In genomic region chr2:118551606-118552005, GRCm38 (mm10) we compare ENCODE assay signal across 24 mouse cellular contexts. TPM values are rescaled to one million over a fixed set of nuclear protein-coding genes. Genes with fewer than 3 reads are reported as not detected.
DNase-seq lines count a peak whose midpoint lies in the region; ATAC-seq and TF ChIP-seq lines count a peak whose summit lies in the region.
"Had no signal": no experiment of that assay in that cellular context is flagged by ENCODE, and none has a peak within 500 bp of the region (broad histone marks: within the 10 kb centered on the region; RNA-seq: fewer than 3 reads in every experiment).

No protein-coding gene starts in this region.

- ATAC-seq in liver, embryonic 12.5 days = no peak
- ATAC-seq: forebrain, postnatal 0 days; intestine, postnatal 0 days had no signal

- H3K4me1 ChIP-seq in kidney, adult 2 months (ENCODE audit: control insufficient read depth, insufficient read depth, low read length) = peaks cover 9% of the 10 kb centered on the region
- peaks cover 46% of the 10 kb centered on the region for H3K4me1 ChIP-seq in liver, embryonic 12.5 days

- H3K4me2 ChIP-seq in liver, embryonic 12.5 days = no peak overlapping the region
- H3K4me2 ChIP-seq: embryonic facial prominence, embryonic 15.5 days; forebrain, embryonic 12.5 days; heart, embryonic 12.5 days; hindbrain, embryonic 14.5 days; lung, embryonic 15.5 days; midbrain, embryonic 12.5 days; neural tube, embryonic 12.5 days had no signal

- DNase-seq in gastrocnemius, adult 2 months = no peak
- no peak for DNase-seq in gastrocnemius, postnatal 10 days
- peak; percentile 78 for DNase-seq in kidney, adult 2 months
- no peak for DNase-seq in kidney, postnatal 10 days
- peak; percentile 54 for DNase-seq in Muller cell, postnatal 12 days (ENCODE audit: inconsistent ontology term)
- DNase-seq in ZHBTc4 (ENCODE audit: low read depth, low spot score) = peak; percentile 46
- DNase-seq: adrenal gland, adult 8-10 months; B cell, adult 2 months; cerebellum, adult 11 months; forebrain, postnatal 0 days; gastrocnemius, postnatal 14 days; right cerebral cortex, adult 18-20 months; spleen, adult 18-20 months; thymus, postnatal 14 days had no signal

- TF ChIP-seq POLR2A in kidney, adult 2 months (IDR thresholded peaks at IDR 0.05; ENCODE audit: low read depth, low read length) = no peak

- no peaks in the 10 kb centered on the region for H3K27me3 ChIP-seq in kidney, adult 2 months (replicated peaks; ENCODE audit: control insufficient read depth, insufficient read depth, low read length)
- peaks cover 43% of the 10 kb centered on the region for H3K27me3 ChIP-seq in liver, embryonic 12.5 days (replicated peaks)
- H3K27me3 ChIP-seq: embryonic facial prominence, embryonic 15.5 days; heart, embryonic 12.5 days; lung, embryonic 15.5 days; neural tube, embryonic 12.5 days had no signal

- 0 out of 2 replicates have a peak overlapping the region, but pooled peaks have one; percentile 8 for H3K27ac ChIP-seq in gastrocnemius, adult 2 months
- no peak overlapping the region for H3K27ac ChIP-seq in kidney, adult 2 months (ENCODE audit: insufficient read depth, low read depth, low read length)
- no peak overlapping the region for H3K27ac ChIP-seq in liver, embryonic 12.5 days
- H3K27ac ChIP-seq: embryonic facial prominence, embryonic 10.5 days; embryonic facial prominence, embryonic 15.5 days; forebrain, embryonic 12.5 days; hindbrain, embryonic 14.5 days; lung, embryonic 15.5 days; midbrain, embryonic 12.5 days; neural tube, embryonic 12.5 days had no signal

- 65% methylated on average over 2 of the region's 2 CpGs for WGBS in kidney, adult 2 months
- WGBS in liver, embryonic 12.5 days (ENCODE audit: insufficient replicate concordance) = 51% methylated on average over 2 of the region's 2 CpGs

- H3K9me3 ChIP-seq in liver, embryonic 12.5 days (replicated peaks) = no peaks in the 10 kb centered on the region
- H3K9me3 ChIP-seq: embryonic facial prominence, embryonic 10.5 days; embryonic facial prominence, embryonic 15.5 days; forebrain, embryonic 12.5 days; lung, embryonic 15.5 days; midbrain, embryonic 12.5 days had no signal

- H3K9ac ChIP-seq in liver, embryonic 12.5 days = no peak overlapping the region
- H3K9ac ChIP-seq: embryonic facial prominence, embryonic 15.5 days; forebrain, embryonic 12.5 days; forebrain, postnatal 0 days; heart, embryonic 12.5 days; hindbrain, embryonic 14.5 days; lung, embryonic 15.5 days; midbrain, embryonic 12.5 days; neural tube, embryonic 12.5 days had no signal

- H3K4me3 ChIP-seq in gastrocnemius, adult 2 months = no peak overlapping the region
- H3K4me3 ChIP-seq in kidney, adult 2 months (ENCODE audit: insufficient read depth, low read depth, low read length) = no peak overlapping the region
- no peak overlapping the region for H3K4me3 ChIP-seq in liver, embryonic 12.5 days
- H3K4me3 ChIP-seq: embryonic facial prominence, embryonic 10.5 days; embryonic facial prominence, embryonic 15.5 days; forebrain, embryonic 12.5 days; heart, embryonic 12.5 days; lung, embryonic 15.5 days; midbrain, embryonic 12.5 days; neural tube, embryonic 12.5 days had no signal

- TF ChIP-seq CTCF in gastrocnemius, adult 2 months (IDR thresholded peaks at IDR 0.05) = no peak
- TF ChIP-seq CTCF in kidney, adult 2 months (conservative IDR thresholded peaks at IDR 0.05; ENCODE audit: insufficient read depth, insufficient read length, low read depth, low read length) = no peak

- intact Hi-C loops in gastrocnemius, adult 2 months (cut with DNase I) = no loop called here

- no peaks in the 10 kb centered on the region for H3K36me3 ChIP-seq in kidney, adult 2 months (ENCODE audit: control insufficient read depth, insufficient read depth, low read length)
- H3K36me3 ChIP-seq in liver, embryonic 12.5 days = no peaks in the 10 kb centered on the region
- H3K36me3 ChIP-seq: embryonic facial prominence, embryonic 10.5 days; embryonic facial prominence, embryonic 15.5 days; forebrain, embryonic 12.5 days; heart, embryonic 12.5 days; lung, embryonic 15.5 days; midbrain, embryonic 12.5 days; neural tube, embryonic 12.5 days had no signal

RNA-seq across cellular contexts. Expression of gene Bmf, which starts 2.1 kb away (rescaled TPM):
- total RNA-seq in gastrocnemius, adult 2 months (2021) = 1 to 10 TPM; 3.3 to 6.2 TPM
- total RNA-seq in gastrocnemius, postnatal 10 days (2021) = 10 to 100 TPM; 14.5 to 15.7 TPM
- 9.1 and 10.5 TPM in 2 replicates for polyA plus RNA-seq in kidney, adult 2 months (2012; rRNA removed)
- 0.62 and 0.83 TPM in 2 replicates for polyA plus RNA-seq in liver, embryonic 12.5 days (2016; fragmentation: Nextera tagmentation; extraction: Ambion mirVana)

RNA-seq across cellular contexts. Expression of gene Bub1b, which starts 46.4 kb away (rescaled TPM):
- under 1 TPM; 0.25 to 0.38 TPM for total RNA-seq in gastrocnemius, adult 2 months (2021)
- 10 to 100 TPM in 1 of 2 experiments, 1 to 10 TPM in 1; 9.2 to 15.6 TPM for total RNA-seq in gastrocnemius, postnatal 10 days (2021)
- 0.68 and 0.72 TPM in 2 replicates for polyA plus RNA-seq in kidney, adult 2 months (2012; rRNA removed)
- polyA plus RNA-seq in liver, embryonic 12.5 days (2016; fragmentation: Nextera tagmentation; extraction: Ambion mirVana) = 70.9 and 72.5 TPM in 2 replicates

Comparison
In these comparisons a context has a peak if more than half of its experiments do, and no peak if none do; other contexts are left out.
1. DNase-seq: peak in kidney, adult 2 months (single experiment), Muller cell, postnatal 12 days (single experiment) and ZHBTc4 (single experiment); none in gastrocnemius, adult 2 months (single experiment), gastrocnemius, postnatal 10 days (single experiment) and kidney, postnatal 10 days (single experiment).
2. RNA of gene Bub1b, which starts 46.4 kb away (total RNA-seq): 9.2 to 15.6 TPM in gastrocnemius, postnatal 10 days; 0.25 to 0.38 TPM in gastrocnemius, adult 2 months; every median in the first group is over 4 times any median in the second.